Mouse (Mus musculus): ENCODE measurements around the gene Foxn3.

Gene Foxn3

DNA sequence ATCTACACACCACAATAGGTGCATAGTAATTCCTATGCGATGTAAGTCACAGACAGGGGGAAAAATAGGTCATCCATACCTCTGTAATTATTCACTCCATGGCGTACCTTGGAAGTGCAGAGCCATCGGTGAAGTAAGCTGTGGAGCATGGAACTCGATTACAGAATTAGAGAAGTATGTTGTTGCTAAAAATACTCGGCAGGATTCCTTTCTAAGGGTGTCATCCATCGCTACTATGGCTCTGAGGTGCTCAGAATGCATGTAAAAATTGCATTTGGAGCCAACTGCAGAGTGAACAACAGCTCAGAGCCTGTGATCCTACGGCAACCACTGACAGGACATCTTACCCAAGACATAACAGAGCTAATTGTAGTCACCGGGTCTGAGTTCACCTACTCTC, 206.7 kb downstream of the Foxn3 start:
- no peak for DNase-seq (ENCODE audit: low spot score in 2 of 2)

DNA sequence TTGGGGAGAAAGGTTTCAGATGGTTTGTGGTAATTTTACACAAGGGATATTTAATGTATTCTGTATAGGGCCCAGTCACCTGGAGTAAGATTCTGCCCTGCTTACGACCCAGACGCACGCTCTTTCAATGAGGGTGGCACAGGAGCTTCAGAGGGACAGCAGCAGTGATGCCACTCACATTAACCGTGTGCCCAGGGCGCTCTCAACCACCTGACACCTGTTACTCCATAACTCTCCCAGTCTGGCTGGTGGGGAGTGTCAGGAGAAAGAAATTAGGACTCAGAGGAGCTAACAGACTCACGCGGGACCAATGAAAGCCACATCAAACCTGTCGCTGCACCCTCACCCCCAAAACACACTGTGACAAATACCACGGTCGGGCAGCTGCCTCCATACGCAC, 209.7 kb downstream of the Foxn3 start:
- no peak for DNase-seq (ENCODE audit: low spot score in 2 of 2)

DNA sequence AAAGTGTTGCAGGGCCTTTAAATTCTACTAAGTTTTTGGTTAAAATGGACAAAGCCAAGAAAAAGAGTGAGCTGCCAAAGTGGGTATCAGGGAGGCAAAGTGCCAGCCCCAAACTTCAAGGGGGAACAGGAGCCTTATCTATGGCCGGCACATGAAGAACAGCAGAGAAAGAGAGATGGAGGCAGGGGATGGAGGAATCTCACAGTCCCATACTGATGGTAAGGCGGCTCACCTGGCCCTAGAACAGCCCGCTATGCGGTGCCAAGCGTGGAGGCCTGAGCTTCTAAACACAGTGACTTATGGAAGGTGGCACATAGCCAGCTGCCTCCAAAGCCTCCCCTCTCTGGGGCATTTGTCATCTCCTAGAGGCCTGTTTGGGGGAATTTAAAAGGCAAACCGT, 210.8 kb downstream of the Foxn3 start:
- no peak for DNase-seq (ENCODE audit: low spot score in 2 of 2)

DNA sequence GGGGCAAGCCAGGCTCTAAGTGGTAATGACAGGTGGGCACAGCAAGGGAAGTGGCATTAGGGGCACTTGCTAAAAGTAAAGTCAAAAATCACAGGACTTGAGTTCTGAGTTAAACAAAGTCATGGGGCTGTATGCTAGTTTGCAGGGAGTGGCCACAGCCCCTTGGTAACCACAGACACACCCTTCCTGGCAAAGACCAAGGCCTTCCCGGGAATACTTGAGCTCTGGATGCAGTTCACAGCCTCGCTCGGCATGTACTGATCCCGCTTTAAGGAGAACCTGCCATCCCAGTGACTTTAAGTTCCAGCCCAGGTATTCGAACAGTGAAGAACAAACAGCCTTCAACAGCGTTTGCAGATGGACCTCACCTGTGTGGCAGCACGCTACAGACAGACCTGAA, 211.2 kb downstream of the Foxn3 start:
- no peak for DNase-seq (ENCODE audit: low spot score in 2 of 2)

DNA sequence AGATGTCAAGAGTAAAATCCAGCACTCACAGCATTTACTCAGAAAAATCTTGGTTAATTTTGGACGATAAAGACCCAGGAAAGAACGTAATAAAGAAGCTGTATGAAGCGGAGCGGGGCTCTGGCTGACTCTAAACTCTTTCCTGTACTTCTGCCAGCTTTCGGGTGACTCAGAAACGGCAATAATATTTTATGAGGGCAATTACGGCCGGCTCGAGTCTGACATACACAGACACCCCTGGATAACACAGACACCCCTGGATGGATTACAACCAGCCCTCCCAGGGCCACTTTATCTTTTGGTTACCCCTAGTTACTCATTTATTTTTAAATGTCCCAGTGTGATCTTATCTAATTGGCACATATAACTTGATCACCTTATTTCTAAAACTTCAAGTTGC, 211.7 kb downstream of the Foxn3 start:
- no peak for DNase-seq (ENCODE audit: low spot score in 2 of 2)

DNA sequence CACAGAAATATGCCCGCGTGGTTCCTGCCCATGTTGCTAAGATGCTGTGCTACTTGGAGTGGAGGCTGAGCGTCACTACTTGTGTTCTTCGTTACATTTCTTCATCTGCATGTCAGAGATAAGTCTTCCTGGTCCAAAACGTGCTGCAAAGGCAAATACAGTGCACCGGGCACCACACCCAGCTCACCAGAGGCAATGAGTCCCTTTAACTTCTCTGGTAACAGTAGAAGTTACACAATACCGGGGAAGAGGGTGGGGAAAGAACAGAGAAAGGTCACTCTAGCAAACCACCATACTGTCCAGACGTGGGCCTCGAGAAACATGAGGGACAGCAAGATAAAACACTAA, 213.8 kb downstream of the Foxn3 start:
- DNase-seq (ENCODE audit: low spot score in 2 of 2) = no peak

DNA sequence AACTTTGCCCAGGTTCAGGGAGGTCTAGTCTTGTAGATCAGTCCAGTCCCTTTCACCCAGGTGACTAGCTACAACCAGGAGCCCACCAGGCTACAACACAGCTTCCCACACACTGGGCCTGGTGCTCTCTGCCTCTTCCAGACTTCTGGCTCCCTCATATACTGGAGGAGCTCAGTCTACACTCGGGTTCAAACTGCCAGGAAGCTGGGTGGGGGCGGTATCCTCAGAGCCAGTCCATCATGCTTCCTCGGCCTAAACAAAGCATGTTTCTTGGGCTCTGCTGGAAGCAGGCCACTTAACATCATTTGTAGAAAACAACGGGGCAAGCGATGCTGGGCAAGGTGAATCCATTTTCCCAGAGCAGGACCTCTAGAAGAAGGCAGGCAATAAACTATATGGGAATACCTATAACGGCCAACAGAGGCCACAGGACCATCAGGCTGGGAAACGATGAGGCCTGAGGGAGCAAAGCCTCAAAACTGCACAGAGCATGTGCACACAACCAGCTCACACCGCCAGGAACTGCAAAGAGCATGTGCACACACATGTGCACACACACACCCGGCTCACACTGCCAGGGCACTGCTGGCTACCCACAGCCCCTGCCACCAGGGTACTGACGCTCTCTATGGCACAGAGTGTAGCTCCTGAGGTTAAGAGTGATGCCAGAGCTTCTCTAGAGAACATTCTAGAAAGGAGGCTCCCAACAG, 214.3 kb downstream of the Foxn3 start:
- DNase-seq (ENCODE audit: low spot score in 2 of 2) = no peak

DNA sequence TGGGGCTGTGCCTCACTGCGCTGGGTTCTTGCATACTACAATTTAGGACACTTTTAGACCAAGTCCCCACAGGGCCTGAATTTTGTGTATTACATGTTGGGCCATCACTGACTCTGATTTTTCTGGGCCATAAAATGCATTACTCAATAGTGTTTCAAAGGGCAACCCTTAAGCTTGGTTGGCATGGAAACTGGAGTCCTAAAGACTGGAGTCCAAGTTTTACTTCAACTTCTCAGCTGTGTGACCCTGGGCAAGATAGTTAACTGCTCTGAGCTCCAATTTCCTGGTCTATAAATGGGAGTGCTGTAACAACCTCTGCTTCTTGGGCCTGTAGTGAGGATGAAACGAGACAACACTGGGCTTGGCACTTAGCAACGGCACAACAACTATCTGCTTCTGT, 215.9 kb downstream of the Foxn3 start:
- no peak for DNase-seq (ENCODE audit: low spot score in 2 of 2)

DNA sequence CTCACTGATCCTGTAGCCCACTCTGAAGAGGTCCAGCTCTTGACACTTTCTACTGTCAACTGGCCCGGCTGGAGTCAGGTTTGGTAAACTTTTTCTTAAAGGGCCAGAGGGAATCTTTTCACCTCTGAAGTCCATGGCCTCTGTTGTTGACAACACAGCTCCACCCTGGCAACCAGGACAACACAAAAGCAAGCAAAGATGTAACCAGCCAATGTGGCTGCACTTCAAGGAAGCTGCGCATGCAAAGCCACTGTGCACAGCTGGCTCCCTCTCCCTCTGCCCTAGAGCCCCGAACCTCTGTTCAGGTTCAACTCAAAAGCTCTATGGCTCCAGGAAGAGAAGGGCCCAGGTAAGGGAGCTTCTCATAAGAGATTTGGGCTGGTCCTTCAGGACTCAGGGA, 216.4 kb downstream of the Foxn3 start:
- no peak for DNase-seq (ENCODE audit: low spot score in 2 of 2)

DNA sequence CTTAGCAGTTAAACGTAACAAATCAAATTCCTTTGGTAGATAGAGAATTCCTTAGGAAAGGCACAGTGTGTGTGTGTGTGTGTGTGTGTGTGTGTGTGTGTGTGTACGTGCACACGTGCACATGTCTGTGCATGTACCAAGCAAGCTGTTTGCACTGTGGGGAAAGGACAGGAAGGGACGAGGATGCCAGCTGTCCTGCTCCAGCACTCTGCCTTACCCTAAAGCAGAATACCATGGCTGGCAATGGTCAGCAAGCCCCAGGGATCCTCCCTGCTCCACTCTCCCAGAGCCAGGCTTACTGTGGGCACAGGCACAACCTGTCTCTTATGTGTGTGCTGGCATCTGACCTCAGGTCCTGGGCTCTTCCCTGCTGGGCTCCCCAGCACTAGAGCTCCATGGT, 218.1 kb downstream of the Foxn3 start:
- no peak for DNase-seq (ENCODE audit: low spot score in 2 of 2)

DNA sequence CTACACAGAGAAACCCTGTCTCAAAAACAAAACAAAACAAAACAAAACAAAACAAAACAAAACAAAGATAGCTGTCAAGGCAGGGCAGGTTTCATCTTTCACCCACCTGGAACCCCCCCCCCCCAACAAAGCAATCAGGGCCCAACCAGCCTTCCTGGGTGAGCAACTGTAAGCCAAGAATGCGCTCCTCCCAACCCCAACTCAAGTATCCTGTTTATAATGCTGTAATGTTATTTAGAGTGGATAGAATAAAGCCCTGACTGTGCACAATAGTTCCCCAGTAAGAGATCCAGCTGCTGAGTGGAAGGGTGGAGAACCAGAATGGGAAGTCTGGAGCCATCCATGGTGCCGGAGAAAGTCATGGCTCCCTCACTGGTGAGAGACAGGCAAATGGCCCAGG, 220.0 kb downstream of the Foxn3 start:
- DNase-seq (ENCODE audit: low spot score in 2 of 2) = no peak

DNA sequence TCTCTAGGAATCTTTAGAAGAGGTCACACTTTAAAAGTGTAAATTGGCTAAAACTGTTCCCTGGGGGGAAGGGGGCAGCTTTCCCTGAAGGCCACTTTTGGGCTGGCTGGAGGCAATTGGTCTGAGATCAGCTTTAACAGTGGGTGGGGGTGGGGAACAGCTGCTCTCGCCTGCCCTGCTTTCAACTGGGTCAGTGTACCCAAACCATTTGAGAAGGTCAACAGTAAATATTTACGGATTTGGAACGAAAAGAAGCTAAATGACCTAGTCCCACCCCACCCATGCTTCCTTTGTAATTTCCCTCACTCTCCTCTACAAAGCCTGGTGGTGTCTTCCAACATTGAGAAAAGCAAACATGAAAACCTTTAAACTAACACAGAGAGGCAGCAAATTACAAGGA, 221.2 kb downstream of the Foxn3 start:
- no peak for DNase-seq (ENCODE audit: low spot score in 2 of 2)

DNA sequence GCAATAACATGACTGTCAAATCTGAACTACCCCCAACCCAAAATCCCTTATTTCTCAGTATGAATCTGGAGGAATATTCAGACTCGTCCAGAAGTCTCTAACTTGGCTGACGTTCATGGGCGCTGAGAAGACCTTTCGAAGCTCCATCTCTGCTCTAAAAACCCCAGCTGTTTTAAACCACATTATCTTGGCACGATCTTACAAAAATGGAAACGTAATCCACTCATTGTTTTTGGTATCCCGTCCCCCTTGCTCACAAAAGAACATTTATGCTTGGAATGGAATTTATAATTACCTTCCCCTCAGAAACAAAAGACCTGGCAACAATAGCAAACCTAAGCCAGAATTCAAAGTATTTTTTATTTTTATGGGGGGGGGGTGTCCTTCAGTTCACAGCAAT, 221.6 kb downstream of the Foxn3 start:
- DNase-seq (ENCODE audit: low spot score in 2 of 2) = no peak

DNA sequence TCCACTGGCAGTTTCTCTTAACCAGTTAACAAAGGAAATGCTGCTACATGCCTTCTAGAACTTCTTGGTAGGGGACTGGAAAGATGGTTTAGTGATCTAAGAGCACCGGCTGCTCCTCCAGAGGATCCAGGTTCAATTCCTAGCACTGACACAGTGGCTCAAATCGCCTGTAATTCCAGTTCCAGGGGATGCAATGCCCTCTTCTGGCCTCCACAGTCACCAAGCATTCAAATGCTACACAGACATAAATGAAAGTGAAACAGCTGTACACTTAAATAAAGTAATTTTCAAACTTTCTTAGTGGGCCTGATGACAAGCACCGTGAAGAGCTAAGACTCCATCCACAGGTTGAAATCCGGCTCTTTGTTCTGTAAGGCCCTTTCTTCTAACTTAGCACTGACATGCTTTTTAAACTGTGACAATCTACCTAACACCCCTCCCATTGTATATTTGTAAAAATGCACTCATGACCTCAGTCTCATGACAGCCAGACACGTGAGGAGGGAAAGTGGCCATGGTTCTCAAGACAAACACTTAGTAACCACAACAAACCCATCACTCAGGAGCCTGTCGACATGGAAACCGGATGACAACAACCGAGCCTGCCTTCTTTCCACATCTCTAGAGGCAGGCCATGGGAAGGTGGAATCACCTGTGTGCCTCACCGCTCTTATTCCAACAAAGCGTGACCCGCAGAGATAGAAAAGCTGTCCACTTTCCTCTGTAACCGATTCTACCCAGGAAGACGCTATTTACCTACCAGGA, 222.8 kb downstream of the Foxn3 start:
- no peak for DNase-seq (ENCODE audit: low spot score in 2 of 2)

DNA sequence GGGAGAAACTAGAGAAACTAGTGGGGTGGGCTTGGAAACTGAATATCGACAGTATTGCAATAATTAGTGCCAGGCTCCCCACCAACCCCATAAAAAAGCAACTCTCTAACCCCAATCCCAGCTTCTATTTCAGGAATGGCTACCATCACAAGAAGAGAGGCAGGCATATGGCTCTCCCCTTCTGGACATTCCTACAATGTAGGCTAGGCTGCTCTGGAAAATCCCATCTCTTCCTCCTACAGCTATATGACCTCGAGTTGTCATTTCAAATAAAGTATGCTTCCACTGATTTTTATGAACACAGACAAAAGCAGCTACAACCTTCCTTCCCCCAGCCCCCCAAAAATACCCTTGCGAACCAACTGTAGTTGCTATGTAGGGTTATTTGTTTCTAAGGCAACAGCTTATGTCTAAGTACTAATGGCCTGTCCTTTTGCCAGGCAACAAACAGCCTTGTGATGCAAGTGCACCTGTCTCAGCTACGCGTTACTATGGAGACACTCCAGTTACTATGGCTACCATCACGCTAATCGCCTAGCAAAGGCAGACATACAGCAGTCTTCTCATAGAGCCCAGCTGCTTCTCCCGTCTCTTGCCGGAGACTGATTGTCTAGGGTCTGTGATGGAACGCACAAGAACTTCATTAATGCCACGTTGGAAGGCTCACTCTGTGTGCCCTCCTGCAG, 223.6 kb downstream of the Foxn3 start:
- no peak for DNase-seq (ENCODE audit: low spot score in 2 of 2)

DNA sequence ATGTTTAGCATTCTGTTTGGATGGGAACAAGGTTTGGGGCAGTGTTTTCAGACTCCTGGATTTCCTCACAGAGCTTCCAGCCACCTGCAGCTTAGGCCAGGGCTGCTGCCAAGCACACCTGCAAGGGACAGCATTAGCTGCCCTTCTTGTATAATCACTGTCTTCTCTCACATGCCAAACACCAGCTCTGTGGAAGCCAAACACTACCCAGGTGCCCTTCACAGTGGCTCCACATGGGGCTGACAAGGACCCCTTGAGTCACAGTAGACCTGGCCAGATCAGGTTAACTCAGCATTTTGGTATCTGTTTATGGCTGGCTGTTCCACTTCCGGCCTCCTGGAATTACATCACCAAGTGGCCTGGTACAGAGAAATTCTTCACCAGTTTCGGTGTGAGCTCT, 224.6 kb downstream of the Foxn3 start:
- DNase-seq (ENCODE audit: low spot score in 2 of 2) = no peak

DNA sequence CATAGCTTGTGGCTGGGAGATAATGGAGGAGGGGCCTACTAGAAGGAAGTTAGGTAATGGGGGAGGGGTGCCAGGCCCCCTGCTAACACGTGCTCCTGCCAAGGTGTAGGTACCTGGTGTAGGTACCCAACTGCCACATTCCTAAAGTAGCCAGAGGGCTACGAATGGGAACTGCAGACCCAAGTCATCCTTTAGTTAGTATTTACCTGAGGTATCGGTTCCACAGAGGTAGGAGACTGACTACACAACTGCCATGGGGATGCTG, 226.3 kb downstream of the Foxn3 start:
- no peak for DNase-seq (ENCODE audit: low spot score in 2 of 2)

DNA sequence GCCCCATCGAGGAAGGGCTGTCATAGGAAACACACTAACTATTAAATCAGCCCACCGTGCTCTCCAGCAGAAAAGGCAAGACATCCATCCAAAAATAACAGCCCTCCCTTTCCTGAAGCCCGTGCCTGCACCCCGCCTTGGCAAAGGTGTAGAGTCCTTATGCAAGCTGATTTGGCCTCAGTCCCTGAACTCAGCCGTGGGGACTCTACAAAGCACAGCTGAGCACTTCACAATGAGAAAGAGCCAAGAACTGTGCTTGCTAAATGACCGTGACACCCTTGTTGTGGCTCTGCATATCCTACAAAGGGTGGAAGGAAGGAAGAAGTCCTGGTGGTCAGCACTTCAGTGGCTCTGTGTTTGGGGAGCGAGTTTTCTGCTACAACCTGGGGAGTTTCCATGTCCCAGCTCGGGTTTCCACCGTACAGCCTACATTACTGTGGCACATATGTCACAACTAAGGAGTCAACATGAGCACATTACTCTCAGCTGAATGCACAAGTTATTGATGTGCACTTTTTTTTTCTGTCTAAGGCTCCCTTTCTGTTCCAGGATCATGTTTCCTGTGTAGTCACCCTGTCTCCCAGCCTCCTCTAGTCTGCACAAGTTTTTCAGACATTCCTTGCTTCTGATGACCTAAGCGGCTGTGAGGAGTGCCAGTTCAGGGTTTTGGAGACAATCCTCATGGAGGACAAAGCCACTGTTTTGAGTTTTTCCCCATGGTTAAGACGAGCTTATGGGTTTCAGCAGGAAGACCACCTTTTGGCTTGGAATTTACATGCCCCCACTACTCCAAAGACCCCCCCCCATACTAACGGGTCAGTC, 226.8 kb downstream of the Foxn3 start:
- no peak for DNase-seq (ENCODE audit: low spot score in 2 of 2)

DNA sequence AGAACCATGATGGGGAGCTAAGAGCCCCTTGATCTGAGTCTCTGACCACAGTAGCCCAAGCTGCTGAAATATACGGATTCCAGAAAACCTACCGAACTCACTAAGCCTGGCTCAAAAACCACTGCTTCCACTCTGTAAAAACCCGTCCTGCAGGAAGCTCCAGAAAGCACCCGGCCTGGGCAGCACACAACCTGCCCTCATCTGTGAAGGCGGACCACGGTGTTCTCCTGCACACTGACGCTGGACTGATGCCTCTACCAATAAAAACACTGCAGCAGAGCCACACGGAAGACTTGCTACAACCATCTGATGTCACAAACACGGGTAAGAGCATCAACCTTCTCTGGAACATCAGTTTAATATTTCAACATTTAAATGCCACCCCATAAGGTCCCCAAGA, 227.8 kb downstream of the Foxn3 start:
- no peak for DNase-seq (ENCODE audit: low spot score in 2 of 2)

DNA sequence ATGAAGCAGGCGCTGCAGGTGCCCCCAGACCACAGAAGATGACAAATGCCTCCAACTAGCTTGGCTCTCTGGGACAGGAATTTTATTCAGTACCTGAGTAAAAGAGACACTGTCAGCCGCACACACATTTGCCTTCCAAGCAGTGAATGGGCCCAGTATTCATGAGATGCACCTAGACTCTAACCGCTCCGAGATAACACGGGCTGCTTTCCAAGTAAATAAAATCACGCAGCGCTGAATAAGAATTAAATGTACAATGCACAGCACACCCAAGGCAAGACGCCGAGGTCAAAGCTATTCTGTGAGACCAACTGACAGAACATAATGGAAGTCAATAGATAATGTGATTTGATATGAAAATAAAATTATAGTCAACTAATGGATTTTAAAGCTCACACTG, 229.4 kb downstream of the Foxn3 start:
- no peak for DNase-seq (ENCODE audit: low spot score in 2 of 2)

DNA sequence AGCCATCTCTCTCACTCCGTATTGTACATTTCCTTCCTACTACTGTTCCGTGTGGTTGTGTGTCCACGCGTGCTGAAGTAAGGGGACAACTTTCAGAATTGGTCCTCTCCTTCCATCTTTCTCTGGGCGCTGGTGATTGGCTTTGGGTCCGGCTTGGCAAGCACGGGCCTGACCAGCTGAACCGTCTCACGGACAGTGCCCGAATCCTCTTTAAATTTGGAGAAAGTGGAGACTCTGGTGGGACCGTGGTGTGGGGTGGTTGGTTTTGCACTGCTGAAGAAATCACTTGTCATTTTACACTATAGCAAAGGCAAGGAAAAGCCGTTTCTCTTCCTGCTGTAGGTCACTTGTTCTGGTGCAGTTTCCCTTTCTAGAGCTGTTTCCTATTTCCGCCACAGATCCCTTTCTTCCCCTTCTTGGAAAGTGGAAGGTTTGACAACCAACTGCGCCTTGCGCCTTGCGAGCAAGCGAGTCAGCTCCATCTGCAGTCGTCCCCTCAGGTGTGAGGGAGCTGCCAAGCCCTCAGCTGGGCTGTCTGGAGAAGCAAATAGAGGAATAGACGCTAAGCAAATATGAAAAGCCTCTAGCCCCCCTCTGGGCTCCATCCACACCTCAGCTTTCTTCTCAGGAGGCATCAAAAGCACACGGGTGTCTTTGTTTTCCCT, 229.9 kb downstream of the Foxn3 start:
- no peak for DNase-seq (ENCODE audit: low spot score in 2 of 2)

Data from natural killer cell, adult 2 months (primary cell).